Mouse (Mus musculus) CH12.LX (cell line): ENCODE measurements around the gene Tcf7l1. TPM values are rescaled to one million over a fixed set of nuclear protein-coding genes. Genes with fewer than 3 reads are reported as not detected.

ENCODE experiments used
- DNase-seq: peaks from one replicate; pipeline ENCODE4 v3.0.0-alpha.2; 2013; ENCODE audit errors: extremely low read depth
- H3K27ac ChIP-seq: 2 replicates; pipeline ENCODE4 v1.5.1; 2012; ENCODE audit warnings: low read depth, mild to moderate bottlenecking, control low read depth, moderate library complexity; ENCODE audit not compliant: insufficient read depth
- H3K27me3 ChIP-seq: replicated peaks from 2 replicates; pipeline ENCODE3; 2012; ENCODE audit warnings: inconsistent platforms
- H3K36me3 ChIP-seq, 2 experiments: replicated peaks in 1 of 2; 2 replicates each; pipeline versions ENCODE3 to v1.6.1; 2012; ENCODE audit warnings: inconsistent platforms in 1 of 2, low read length in 1 of 2, mild to moderate bottlenecking in 1 of 2, mixed read lengths in 1 of 2, moderate library complexity in 1 of 2; ENCODE audit not compliant: control insufficient read depth in 1 of 2, insufficient read depth in 1 of 2
- H3K4me1 ChIP-seq, 2 experiments: 2 replicates each; pipeline ENCODE4 v1.6.1; 2012; ENCODE audit warnings: inconsistent platforms in 1 of 2, moderate library complexity in 1 of 2; ENCODE audit not compliant: insufficient read depth in 2 of 2, control insufficient read depth in 1 of 2
- H3K4me2 ChIP-seq: 2 replicates; pipeline ENCODE4 v1.6.1; 2012; ENCODE audit warnings: low read depth, mild to moderate bottlenecking, control low read depth; ENCODE audit not compliant: poor library complexity, insufficient read depth, severe bottlenecking
- H3K4me3 ChIP-seq, 3 experiments: fragments of 150-350 bp in 1 of 3; sonication (generic) in 1 of 3; replicated peaks in 1 of 3; 2 replicates each; pipeline versions ENCODE3 to v1.5.1; 2011 to 2012; ENCODE audit warnings: low read depth in 2 of 3, low read length in 2 of 3, mild to moderate bottlenecking in 2 of 3, moderate library complexity in 2 of 3, control low read depth in 1 of 3, improper control_type of control experiment in 1 of 3, inconsistent platforms in 1 of 3, mixed read lengths in 1 of 3; ENCODE audit not compliant: poor library complexity in 1 of 3
- H3K79me2 ChIP-seq: replicated peaks from 2 replicates; pipeline ENCODE4 v1.6.1; 2012; ENCODE audit warnings: mild to moderate bottlenecking, moderate library complexity; ENCODE audit not compliant: control insufficient read depth, poor library complexity, insufficient read depth, severe bottlenecking; ENCODE audit errors: extremely low read depth
- H3K9ac ChIP-seq: 2 replicates; pipeline ENCODE4 v1.6.1; 2012; ENCODE audit warnings: low read depth, mild to moderate bottlenecking, control low read depth, moderate library complexity; ENCODE audit not compliant: insufficient read depth
- H3K9me3 ChIP-seq: replicated peaks from 2 replicates; pipeline ENCODE3; 2012; ENCODE audit warnings: low read length, inconsistent platforms, mixed read lengths
- CHD2 ChIP-seq: IDR thresholded peaks from 2 replicates; pipeline ENCODE4 v1.6.1; 2011; ENCODE audit warnings: low read length, improper control_type of control experiment
- CTCF ChIP-seq, 2 experiments: IDR thresholded peaks in 1 of 2; conservative IDR thresholded peaks in 1 of 2; 2 replicates each; pipeline ENCODE4 v1.5.1; 2011 to 2012; ENCODE audit warnings: low read depth in 2 of 2, low read length in 2 of 2, improper control_type of control experiment in 1 of 2, inconsistent platforms in 1 of 2, mild to moderate bottlenecking in 1 of 2, moderate library complexity in 1 of 2
- E2F4 ChIP-seq: IDR thresholded peaks from 2 replicates; pipeline ENCODE4 v1.6.1; 2011; ENCODE audit warnings: low read depth, low read length, improper control_type of control experiment; ENCODE audit not compliant: insufficient replicate concordance
- EP300 ChIP-seq: IDR thresholded peaks from 2 replicates; pipeline ENCODE4 v1.6.1; 2011; ENCODE audit warnings: low read length, improper control_type of control experiment
- HCFC1 ChIP-seq: IDR thresholded peaks from 2 replicates; pipeline ENCODE4 v1.6.1; 2012; ENCODE audit warnings: low read depth, mild to moderate bottlenecking, inconsistent platforms, low read length, improper control_type of control experiment
- IRF4 ChIP-seq: IDR thresholded peaks from 2 replicates; pipeline ENCODE4 v1.6.1; 2014; ENCODE audit warnings: low read depth, mild to moderate bottlenecking, inconsistent platforms, low read length, improper control_type of control experiment
- JUND ChIP-seq: conservative IDR thresholded peaks from 2 replicates; pipeline ENCODE4 v1.6.1; 2011; ENCODE audit warnings: low read depth, low read length, improper control_type of control experiment
- KAT2A ChIP-seq: IDR thresholded peaks from 2 replicates; pipeline ENCODE4 v1.6.1; 2012; ENCODE audit warnings: low read length, improper control_type of control experiment, inconsistent platforms; ENCODE audit not compliant: insufficient replicate concordance
- MAX ChIP-seq: IDR thresholded peaks from 2 replicates; pipeline ENCODE4 v1.6.1; 2011; ENCODE audit warnings: low read length, improper control_type of control experiment
- MAZ ChIP-seq: IDR thresholded peaks from 2 replicates; pipeline ENCODE4 v1.6.1; 2012; ENCODE audit warnings: low read depth, mild to moderate bottlenecking, inconsistent platforms, low read length, improper control_type of control experiment, moderate library complexity
- MEF2A ChIP-seq: IDR thresholded peaks from 2 replicates; pipeline ENCODE4 v1.6.1; 2014; ENCODE audit warnings: low read depth, mild to moderate bottlenecking, inconsistent platforms, low read length, improper control_type of control experiment, borderline replicate concordance
- MXI1 ChIP-seq: IDR thresholded peaks from 2 replicates; pipeline ENCODE4 v1.6.1; 2011; ENCODE audit warnings: mild to moderate bottlenecking, low read depth, low read length, improper control_type of control experiment
- NELFE ChIP-seq: IDR thresholded peaks from 2 replicates; pipeline ENCODE4 v1.6.1; 2011; ENCODE audit warnings: low read depth, low read length, improper control_type of control experiment
- RAD21 ChIP-seq: IDR thresholded peaks from 2 replicates; pipeline ENCODE4 v1.6.1; 2011; ENCODE audit warnings: low read depth, mild to moderate bottlenecking, low read length, improper control_type of control experiment, moderate library complexity
- RCOR1 ChIP-seq: conservative IDR thresholded peaks from 2 replicates; pipeline ENCODE4 v1.6.1; 2012; ENCODE audit warnings: low read depth, mild to moderate bottlenecking, inconsistent platforms, low read length, improper control_type of control experiment
- SMC3 ChIP-seq: IDR thresholded peaks from 2 replicates; pipeline ENCODE4 v1.6.1; 2011; ENCODE audit warnings: low read depth, low read length, improper control_type of control experiment
- TBP ChIP-seq: conservative IDR thresholded peaks from 2 replicates; pipeline ENCODE4 v1.6.1; 2011; ENCODE audit warnings: low read depth, low read length, improper control_type of control experiment
- TCF12 ChIP-seq: IDR thresholded peaks from 2 replicates; pipeline ENCODE4 v1.6.1; 2014; ENCODE audit warnings: low read depth, mild to moderate bottlenecking, inconsistent platforms, low read length, improper control_type of control experiment
- USF1 ChIP-seq: IDR thresholded peaks from 2 replicates; pipeline ENCODE4 v1.6.1; 2014; ENCODE audit warnings: low read depth, mild to moderate bottlenecking, inconsistent platforms, low read length, improper control_type of control experiment
- ZC3H11A ChIP-seq: IDR thresholded peaks from 2 replicates; pipeline ENCODE4 v1.6.1; 2012; ENCODE audit warnings: low read depth, mild to moderate bottlenecking, inconsistent platforms, low read length, improper control_type of control experiment
- ZKSCAN1 ChIP-seq: IDR thresholded peaks from 2 replicates; pipeline ENCODE4 v1.6.1; 2012; ENCODE audit warnings: low read depth, inconsistent platforms, low read length, improper control_type of control experiment, borderline replicate concordance
- ZMIZ1 ChIP-seq: IDR thresholded peaks from 2 replicates; pipeline ENCODE4 v1.6.1; 2012; ENCODE audit warnings: low read depth, mild to moderate bottlenecking, inconsistent platforms, low read length, improper control_type of control experiment
- dilution Hi-C: fragments of 300-500 bp; cut with MboI; formaldehyde crosslinking; loops from 2 replicates; pipeline ENCODE4 v1.14.3; 2020; ENCODE audit warnings: low sequenced_read_pairs; ENCODE audit not compliant: extremely low pct_unique_long_range_greater_than_20kb, extremely low pct_ligation_motif_present
- in situ Hi-C: fragments of 300-500 bp; cut with MboI; formaldehyde crosslinking; loops from 3 replicates; pipeline ENCODE4 v1.14.3; 2019; ENCODE audit warnings: low sequenced_read_pairs, low pct_ligation_motif_present, low pct_unique_long_range_greater_than_20kb, mixed read lengths
- polyA plus RNA-seq: library from polyadenylated mRNA; unstranded; fragments of >175 nt; gene quantifications from 2 replicates; pipeline ENCODE4 v1.2.1, GENCODE M21; 2012; ENCODE audit warnings: low read depth; ENCODE audit not compliant: insufficient read length
- total RNA-seq, 2 experiments: library from RNA; depleted of rRNA; stranded (reverse); fragments of 300-350 nt in 1 of 2; fragments of >200 nt in 1 of 2; gene quantifications; 2 replicates each; pipeline ENCODE4 v1.2.3; 2012 to 2014

Tcf7l1 gene
- total and polyA plus RNA-seq, 3 experiments: 0.13 to 9.9 (median 0.47) TPM

- TF ChIP-seq MAZ (no peak), ZKSCAN1 (no peak), MAX (no peak), NELFE (no peak), EP300 (no peak), JUND (no peak), KAT2A (no peak), CTCF (conservative IDR thresholded peaks at IDR 0.05 in 1 of 2, IDR thresholded peaks at IDR 0.05 in 1 of 2; ENCODE audit: low read depth in 2 of 2, low read length in 2 of 2) (no peak), HCFC1 (no peak), SMC3 (no peak), MXI1 (no peak), ZMIZ1 (no peak), E2F4 (no peak), ZC3H11A (no peak), MEF2A (no peak), USF1 (no peak)
- dilution Hi-C loops: no loop called here
- in situ Hi-C loops: no loop called here
These were observed 180.3 kb downstream of the Tcf7l1 start for GRCm38 (mm10) chr6:72608662-72609184.

GRCm38 (mm10) chr6:72607676-72608075 is 181.4 kb downstream of the Tcf7l1 start:
- no peak for DNase-seq
- Histone ChIP-seq H3K4me2 (no peak overlapping the region), H3K4me3 (no peak overlapping the region), H3K27me3 (no peaks in the 10 kb centered on the region)
- dilution Hi-C loops: no loop called here
- no peak for TF ChIP-seq TCF12
- no peak for TF ChIP-seq JUND
- TF ChIP-seq TBP: no peak
- no peak for TF ChIP-seq CHD2
- no peak for TF ChIP-seq E2F4
- TF ChIP-seq HCFC1: no peak
- no peak for TF ChIP-seq IRF4
- no peak for TF ChIP-seq ZC3H11A
- TF ChIP-seq RAD21: no peak
- no peak for TF ChIP-seq SMC3
- no peak for TF ChIP-seq RCOR1
- TF ChIP-seq ZMIZ1: no peak
- no peak for TF ChIP-seq KAT2A
- TF ChIP-seq, all 38 proteins: peak for 0
- no peaks in the 10 kb centered on the region for H3K4me1 ChIP-seq
- no peak overlapping the region for H3K9ac ChIP-seq
- no peaks in the 10 kb centered on the region for H3K9me3 ChIP-seq
- H3K36me3 ChIP-seq: peaks cover 53 to 95% of the 10 kb centered on the region in 2 experiments
- in situ Hi-C loops: no loop called here
- H3K27ac ChIP-seq: no peak overlapping the region
- H3K79me2 ChIP-seq: no peaks in the 10 kb centered on the region

More at GRCm38 (mm10) chr6:72608662-72609184, 180.3 kb downstream of the Tcf7l1 start:
- Histone ChIP-seq H3K27ac (no peak overlapping the region), H3K79me2 (peaks cover 4% of the 10 kb centered on the region; the same call in 1 of the 2 replicates), H3K36me3 (peaks cover 62 to 93% of the 10 kb centered on the region in 2 experiments), H3K27me3 (no peaks in the 10 kb centered on the region), H3K9ac (no peak overlapping the region), H3K4me1 (peaks cover 5 to 7% of the 10 kb centered on the region in 2 experiments), H3K4me2 (no peak overlapping the region), H3K9me3 (no peaks in the 10 kb centered on the region), H3K4me3 (no peak overlapping the region)
- no peak for DNase-seq
